ENCODE assay signal across 13 mouse cellular contexts in the genomic region with DNA sequence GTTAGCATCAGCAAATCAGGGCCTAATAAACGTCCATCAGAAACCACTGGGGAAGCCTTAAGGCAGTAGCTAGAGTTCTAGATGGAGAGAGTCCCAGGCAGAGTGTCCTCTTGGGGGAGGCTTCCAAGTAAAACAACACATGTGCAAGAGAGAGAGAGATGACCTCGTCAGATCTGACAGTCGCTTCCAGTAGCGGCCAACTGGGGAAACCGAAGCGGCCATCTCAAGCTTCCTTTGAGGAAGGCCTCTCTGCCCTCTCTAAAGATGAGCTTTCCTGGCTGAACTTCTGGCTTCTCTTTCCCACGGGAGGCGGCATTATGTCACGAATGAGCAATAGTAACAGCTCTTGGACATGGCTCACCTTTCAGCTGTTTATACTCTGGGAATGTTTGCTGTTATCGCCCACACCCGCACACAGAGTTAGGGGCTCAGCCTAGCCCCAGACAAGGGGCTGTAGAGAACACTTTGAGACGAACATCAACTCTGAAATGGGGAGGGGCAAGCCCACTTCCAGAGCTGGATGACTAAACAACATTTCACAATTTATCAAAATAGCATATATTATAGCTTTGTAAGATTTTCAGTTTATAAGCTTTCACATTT.
DNase-seq lines count a peak whose midpoint lies in the region; ATAC-seq and TF ChIP-seq lines count a peak whose summit lies in the region.
"Had no signal": no experiment of that assay in that cellular context is flagged by ENCODE, and none has a peak within 500 bp of the region (broad histone marks: within the 10 kb centered on the region; RNA-seq: fewer than 3 reads in every experiment).

No protein-coding gene starts in this region.

- DNase-seq in adrenal gland, postnatal 14 days, result peak; percentile 42
- DNase-seq in adrenal gland, adult 8-10 months, result no peak
- peak; percentile 9 for DNase-seq in lung, postnatal 0 days (ENCODE audit: low spot score)
- DNase-seq in lung, postnatal 10 days, result no peak
- DNase-seq in heart, postnatal 36 days, result peak; percentile 6 to 25
- peak; percentile 44 to 69 for DNase-seq in kidney, postnatal 25 days
- no peak for DNase-seq in left cerebral cortex, adult 9 months (ENCODE audit: low spot score in 2 of 2)
- DNase-seq in layer of hippocampus, adult 11-12 months (ENCODE audit: low spot score), result no peak
- DNase-seq: cerebellum, adult 9-11 months; right cerebral cortex, adult 18-20 months; thymus, postnatal 14 days had no signal

- TF ChIP-seq EP300 in lung, postnatal 0 days (IDR thresholded peaks at IDR 0.05), result no peak

- H3K4me1 ChIP-seq in lung, postnatal 0 days (ENCODE audit: insufficient read depth, low read depth, low read length), result no peaks in the 10 kb centered on the region

- intact Hi-C loops in heart, postnatal 36 days (cut with DNase I), result no loop called here

- no peaks in the 10 kb centered on the region for H3K27me3 ChIP-seq in lung, postnatal 0 days (replicated peaks; ENCODE audit: insufficient read depth, low read length)

- H3K9ac ChIP-seq in lung, postnatal 0 days (replicated peaks; ENCODE audit: low read depth), result no peak overlapping the region
- H3K9ac ChIP-seq: hindbrain, embryonic 14.5 days had no signal

- no peaks in the 10 kb centered on the region for H3K9me3 ChIP-seq in lung, postnatal 0 days (ENCODE audit: low read length)

- no peak overlapping the region for H3K27ac ChIP-seq in lung, postnatal 0 days (ENCODE audit: low read length)
- H3K27ac ChIP-seq: hindbrain, embryonic 14.5 days had no signal

- no peak overlapping the region for H3K4me2 ChIP-seq in lung, postnatal 0 days (replicated peaks; ENCODE audit: low read depth, low read length)
- H3K4me2 ChIP-seq: hindbrain, embryonic 14.5 days had no signal

- WGBS in lung, postnatal 0 days, result 52% methylated on average over 12 of the region's 12 CpGs

- H3K36me3 ChIP-seq in lung, postnatal 0 days (ENCODE audit: insufficient read depth, low read length), result no peaks in the 10 kb centered on the region

- ATAC-seq in lung, postnatal 0 days, result no peak

- no peak for TF ChIP-seq CTCF in lung, postnatal 0 days (IDR thresholded peaks at IDR 0.05)

- H3K4me3 ChIP-seq in lung, postnatal 0 days (ENCODE audit: low read depth, low read length), result no peak overlapping the region
- H3K4me3 ChIP-seq: erythroblast, embryonic 14.5 days had no signal

Comparison
In these comparisons a context has a peak if more than half of its experiments do, and no peak if none do; other contexts are left out.
1. DNase-seq: peak in adrenal gland, postnatal 14 days (single experiment), lung, postnatal 0 days (single experiment), heart, postnatal 36 days (2 of 2) and kidney, postnatal 25 days (2 of 2); none in adrenal gland, adult 8-10 months (single experiment), lung, postnatal 10 days (single experiment), left cerebral cortex, adult 9 months (0 of 2) and layer of hippocampus, adult 11-12 months (single experiment).